Mouse (Mus musculus): ENCODE measurements around the gene Ncam2.

DNA sequence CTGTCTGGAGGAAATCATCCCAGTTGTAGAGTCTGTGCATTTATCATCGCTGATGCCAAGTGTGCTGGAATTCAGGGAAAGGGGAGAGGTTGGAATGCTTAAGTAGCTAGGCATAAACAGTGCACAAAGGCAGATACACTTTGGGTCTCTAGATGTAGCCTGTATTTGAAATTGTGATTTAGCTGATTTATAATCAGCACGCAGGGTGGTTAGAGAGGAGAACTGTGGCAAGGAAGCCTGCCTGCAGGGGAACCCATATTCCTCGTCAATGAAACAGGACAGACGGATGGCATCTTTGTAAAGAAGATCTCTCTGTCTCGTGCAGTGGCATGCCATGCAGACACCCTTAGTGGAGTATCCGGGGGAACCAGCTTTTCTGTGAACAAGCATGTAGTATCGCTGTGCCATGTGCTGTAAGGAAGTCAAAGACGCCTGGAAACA lies 2.2 kb downstream of the Ncam2 start:
- TF ChIP-seq POLR2A (IDR thresholded peaks at IDR 0.05; ENCODE audit: extremely low read depth, insufficient read depth, low read length) (no peak), CTCF (IDR thresholded peaks at IDR 0.05; ENCODE audit: low read depth, low read length) (no peak)

All from liver, adult 2 months (tissue).